Mouse (Mus musculus) spleen, adult 2 months (tissue): ENCODE results near the gene Mas1.

ENCODE experiments used
- CTCF ChIP-seq: fragments of 200-500 bp; IDR thresholded peaks from 2 replicates; pipeline ENCODE4 v1.5.1; 2011; ENCODE audit warnings: mild to moderate bottlenecking, inconsistent platforms; ENCODE audit not compliant: insufficient read depth, insufficient read length, insufficient replicate concordance; ENCODE audit errors: extremely low read depth
- POLR2A ChIP-seq: fragments of 200-500 bp; IDR thresholded peaks from 2 replicates; pipeline ENCODE4 v1.6.1; 2011; ENCODE audit warnings: low read depth, low read length, inconsistent platforms

DNA sequence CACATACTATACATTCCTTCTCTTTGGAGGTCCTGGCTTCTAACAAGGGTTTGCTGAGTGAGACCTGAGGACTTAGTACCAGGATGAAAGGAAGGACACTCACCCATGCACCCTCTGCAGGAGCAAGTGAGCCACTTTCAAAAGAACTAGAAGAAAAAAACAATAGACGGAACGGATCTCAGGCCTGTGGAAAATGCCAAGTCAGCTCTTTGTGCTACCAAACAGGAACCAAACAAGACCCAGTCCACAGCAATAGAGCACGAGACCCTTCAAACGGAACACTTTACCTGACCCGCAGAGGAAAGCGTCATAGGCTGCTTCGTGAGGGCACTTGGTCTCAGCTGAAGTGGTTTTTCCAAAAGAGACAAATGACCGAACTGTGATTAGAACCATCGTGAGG lies 24.1 kb upstream of the Mas1 start:
- TF ChIP-seq CTCF (no peak), POLR2A (no peak)
